Mouse (Mus musculus): ENCODE data around the gene Nnat. TPM values are rescaled to one million over a fixed set of nuclear protein-coding genes. Genes with fewer than 3 reads are reported as not detected.

Gene Nnat
- polyA plus RNA-seq, 2 experiments = 10.5 to 12.8 TPM

DNA sequence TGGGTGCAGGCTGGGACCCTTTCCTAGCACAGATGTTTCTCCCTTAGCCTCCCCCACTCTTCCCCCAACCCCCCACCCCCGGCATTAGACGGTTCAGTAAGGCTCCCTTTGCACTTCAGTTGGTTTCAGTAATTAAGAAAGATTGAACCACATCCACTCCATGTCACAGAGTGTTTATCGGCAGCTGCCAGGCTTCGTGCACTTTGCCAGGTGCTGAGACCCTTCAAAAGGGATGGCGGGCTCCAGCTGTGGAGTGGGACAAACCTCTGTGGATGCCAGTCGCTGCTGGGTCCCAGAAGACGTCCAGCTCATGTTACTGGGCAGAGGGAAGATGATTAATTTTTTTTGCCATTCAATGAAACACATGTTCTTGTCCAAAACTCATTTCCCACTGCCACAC, 41.4 kb upstream of the Nnat start:
- ATAC-seq (ENCODE audit: insufficient read depth) (no peak), DNase-seq (ENCODE audit: low read depth in 3 of 3, low spot score in 3 of 3) (no peak)
- TF ChIP-seq EP300 (IDR thresholded peaks at IDR 0.05; ENCODE audit: low read depth) (no peak), CTCF (IDR thresholded peaks at IDR 0.05; ENCODE audit: low read depth) (no peak)
- no peaks in the 10 kb centered on the region for H3K9me3 ChIP-seq (ENCODE audit: control insufficient read depth, low read length)
- WGBS (ENCODE audit: insufficient replicate concordance) = 61% methylated on average over 7 of the region's 7 CpGs
- no peaks in the 10 kb centered on the region for H3K27me3 ChIP-seq (ENCODE audit: control insufficient read depth, insufficient read depth, low read length)
- no peak overlapping the region for H3K9ac ChIP-seq (replicated peaks)
- H3K27ac ChIP-seq = no peak overlapping the region
- no peaks in the 10 kb centered on the region for H3K36me3 ChIP-seq (replicated peaks; ENCODE audit: control insufficient read depth, insufficient read depth, low read depth)
- no peak overlapping the region for H3K4me2 ChIP-seq (ENCODE audit: low read depth)
- no peaks in the 10 kb centered on the region for H3K4me1 ChIP-seq (replicated peaks; ENCODE audit: control insufficient read depth in 2 of 2, insufficient read depth in 2 of 2, low read length in 1 of 2)
- no peak overlapping the region for H3K4me3 ChIP-seq (ENCODE audit: insufficient read depth in 1 of 2, low read depth in 2 of 2, low read length in 2 of 2)

DNA sequence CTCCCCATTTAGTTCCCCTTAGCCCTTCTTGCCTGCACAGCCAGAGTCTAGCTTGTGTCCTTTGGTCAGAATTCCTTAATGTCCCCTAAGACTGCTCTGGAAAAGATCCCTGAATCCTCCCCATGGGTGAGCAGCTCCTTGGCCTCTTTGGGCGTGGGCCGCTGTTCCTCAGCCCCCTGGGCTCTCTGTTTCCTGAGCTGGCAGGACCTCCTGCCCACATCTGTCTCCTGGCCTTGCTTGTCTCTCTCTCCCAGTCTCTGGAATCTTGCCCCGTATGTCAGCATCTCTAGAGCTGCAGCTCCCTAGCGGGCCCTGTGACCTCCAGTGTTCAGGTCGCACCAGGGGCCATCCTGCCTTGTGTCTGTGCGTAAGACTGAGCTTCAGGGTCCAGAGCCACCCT, 40.4 kb upstream of the Nnat start:
- H3K4me3 ChIP-seq (ENCODE audit: insufficient read depth in 1 of 2, low read depth in 2 of 2, low read length in 2 of 2) = no peak overlapping the region
- H3K27me3 ChIP-seq (ENCODE audit: control insufficient read depth, insufficient read depth, low read length) = no peaks in the 10 kb centered on the region
- H3K9ac ChIP-seq (replicated peaks) = no peak overlapping the region
- ATAC-seq (ENCODE audit: insufficient read depth) = no peak
- DNase-seq (ENCODE audit: low read depth in 3 of 3, low spot score in 3 of 3) = no peak
- no peaks in the 10 kb centered on the region for H3K9me3 ChIP-seq (ENCODE audit: control insufficient read depth, low read length)
- no peak overlapping the region for H3K27ac ChIP-seq
- H3K4me1 ChIP-seq (replicated peaks; ENCODE audit: control insufficient read depth in 2 of 2, insufficient read depth in 2 of 2, low read length in 1 of 2) = no peaks in the 10 kb centered on the region
- H3K36me3 ChIP-seq (replicated peaks; ENCODE audit: control insufficient read depth, insufficient read depth, low read depth) = no peaks in the 10 kb centered on the region
- TF ChIP-seq CTCF (IDR thresholded peaks at IDR 0.05; ENCODE audit: low read depth) = no peak
- TF ChIP-seq EP300 (IDR thresholded peaks at IDR 0.05; ENCODE audit: low read depth) = no peak
- WGBS (ENCODE audit: insufficient replicate concordance) = 55% methylated on average over 6 of the region's 6 CpGs
- H3K4me2 ChIP-seq (ENCODE audit: low read depth) = no peak overlapping the region

DNA sequence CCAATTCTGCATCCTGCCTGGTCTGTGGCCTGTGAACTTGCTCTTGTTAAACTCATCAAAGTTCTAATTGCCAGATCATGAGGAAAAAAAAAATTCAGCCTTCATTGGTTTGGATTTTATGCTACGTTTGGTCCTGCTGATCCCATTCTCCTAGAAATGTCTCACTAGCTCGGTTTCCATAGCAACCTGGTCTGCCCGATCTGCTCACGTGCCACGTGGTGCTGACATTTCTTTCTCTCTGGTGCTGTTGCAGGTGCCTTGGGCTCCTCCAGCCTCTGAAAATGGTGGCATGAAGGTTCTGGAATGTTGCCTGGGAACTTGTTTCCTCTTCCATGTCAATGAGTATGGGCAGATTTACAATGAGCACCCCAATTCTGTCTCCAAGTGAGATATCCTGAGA, 39.4 kb upstream of the Nnat start:
- WGBS (ENCODE audit: insufficient replicate concordance) = 52% methylated on average over 5 of the region's 5 CpGs
- H3K27me3 ChIP-seq (ENCODE audit: control insufficient read depth, insufficient read depth, low read length) = no peaks in the 10 kb centered on the region
- DNase-seq (ENCODE audit: low read depth in 3 of 3, low spot score in 3 of 3) = no peak

DNA sequence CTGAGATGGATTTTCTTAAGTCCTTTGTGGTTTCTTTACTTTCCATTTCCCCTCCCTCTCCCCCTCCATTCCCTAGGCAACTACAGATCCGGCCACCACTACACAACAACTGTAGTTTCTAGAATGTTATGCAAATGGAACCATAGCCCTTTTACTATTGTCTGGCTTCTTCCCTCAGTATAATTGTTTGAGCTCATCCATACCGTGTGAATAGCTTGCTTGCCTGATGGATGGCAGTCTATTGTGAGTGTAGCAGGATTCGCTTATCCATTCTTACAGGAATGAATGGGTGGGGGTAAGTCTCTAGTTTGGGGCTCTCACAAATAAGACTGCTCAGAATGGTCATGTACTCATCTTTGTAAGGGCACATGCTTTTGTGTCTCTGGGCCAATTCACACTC, 37.3 kb upstream of the Nnat start:
- no peaks in the 10 kb centered on the region for H3K36me3 ChIP-seq (replicated peaks; ENCODE audit: control insufficient read depth, insufficient read depth, low read depth)
- no peaks in the 10 kb centered on the region for H3K9me3 ChIP-seq (ENCODE audit: control insufficient read depth, low read length)
- no peak overlapping the region for H3K9ac ChIP-seq (replicated peaks)
- H3K4me2 ChIP-seq (ENCODE audit: low read depth) = no peak overlapping the region
- H3K27ac ChIP-seq = no peak overlapping the region
- H3K4me1 ChIP-seq (replicated peaks; ENCODE audit: control insufficient read depth in 2 of 2, insufficient read depth in 2 of 2, low read length in 1 of 2) = no peaks in the 10 kb centered on the region
- H3K27me3 ChIP-seq (ENCODE audit: control insufficient read depth, insufficient read depth, low read length) = no peaks in the 10 kb centered on the region
- 46% methylated on average over 3 of the region's 3 CpGs for WGBS (ENCODE audit: insufficient replicate concordance)
- no peak for TF ChIP-seq EP300 (IDR thresholded peaks at IDR 0.05; ENCODE audit: low read depth)
- TF ChIP-seq CTCF (IDR thresholded peaks at IDR 0.05; ENCODE audit: low read depth) = no peak
- ATAC-seq (ENCODE audit: insufficient read depth) (no peak), DNase-seq (ENCODE audit: low read depth in 3 of 3, low spot score in 3 of 3) (no peak)
- no peak overlapping the region for H3K4me3 ChIP-seq (ENCODE audit: insufficient read depth in 1 of 2, low read depth in 2 of 2, low read length in 2 of 2)

More for the DNA sequence above, 39.4 kb upstream of the Nnat start:
- Histone ChIP-seq H3K27ac (no peak overlapping the region), H3K4me2 (ENCODE audit: low read depth) (no peak overlapping the region), H3K9me3 (ENCODE audit: control insufficient read depth, low read length) (no peaks in the 10 kb centered on the region), H3K9ac (replicated peaks) (no peak overlapping the region), H3K4me1 (replicated peaks; ENCODE audit: control insufficient read depth in 2 of 2, insufficient read depth in 2 of 2, low read length in 1 of 2) (no peaks in the 10 kb centered on the region), H3K4me3 (ENCODE audit: insufficient read depth in 1 of 2, low read depth in 2 of 2, low read length in 2 of 2) (no peak overlapping the region), H3K36me3 (replicated peaks; ENCODE audit: control insufficient read depth, insufficient read depth, low read depth) (no peaks in the 10 kb centered on the region)
- no peak for ATAC-seq (ENCODE audit: insufficient read depth)
- TF ChIP-seq CTCF (IDR thresholded peaks at IDR 0.05; ENCODE audit: low read depth) = no peak
- TF ChIP-seq EP300 (IDR thresholded peaks at IDR 0.05; ENCODE audit: low read depth) = no peak

DNA sequence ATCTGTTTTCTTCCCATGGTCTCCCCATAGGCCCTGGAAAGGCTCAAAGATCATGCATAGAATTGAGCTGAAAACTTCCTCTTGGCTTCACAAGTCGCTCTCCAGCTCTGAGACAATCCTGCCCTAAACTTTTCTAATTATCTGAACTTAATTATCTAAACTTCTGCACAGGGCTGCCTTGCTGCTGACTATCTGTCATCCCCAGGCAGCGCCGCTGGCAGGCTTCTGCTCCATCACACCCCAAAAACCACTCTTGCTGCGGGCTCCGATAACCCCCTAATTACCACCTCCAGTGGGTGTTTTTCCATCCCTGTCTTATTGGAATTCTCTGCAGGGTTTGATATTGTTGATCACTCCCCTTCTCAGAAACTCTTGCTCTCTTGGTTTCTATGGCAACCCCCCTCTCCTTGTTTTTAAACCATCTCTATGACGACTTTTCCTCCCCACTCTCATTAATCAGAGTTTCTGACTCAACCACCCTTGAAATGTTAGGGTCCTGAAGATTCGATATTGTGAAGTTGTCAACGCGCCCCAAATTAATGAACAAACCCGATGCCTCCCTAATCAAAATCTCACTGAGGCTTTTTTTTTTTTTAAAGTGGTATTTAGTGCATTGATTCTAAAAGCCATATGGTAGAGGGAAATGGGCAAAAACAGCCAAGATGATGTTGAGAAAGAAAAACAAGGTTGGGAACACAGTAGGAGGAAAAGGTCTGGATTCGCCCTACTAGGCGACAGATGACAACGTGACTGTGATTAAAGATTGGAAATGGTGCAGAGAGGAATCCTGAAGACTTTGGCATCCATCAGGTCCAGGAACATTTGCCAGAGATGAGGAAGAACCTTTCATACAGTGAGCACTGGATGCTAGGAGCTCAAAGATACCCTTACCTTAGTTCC, 29.6 kb upstream of the Nnat start:
- ATAC-seq (ENCODE audit: insufficient read depth) (peak; percentile 18; the same call in 1 of the 2 replicates), DNase-seq (ENCODE audit: low read depth in 3 of 3, low spot score in 3 of 3) (no peak)
- no peaks in the 10 kb centered on the region for H3K36me3 ChIP-seq (replicated peaks; ENCODE audit: control insufficient read depth, insufficient read depth, low read depth)
- 0 out of 4 replicates have a peak, but pooled peaks cover 0 to 2% of the 10 kb centered on the region in 2 experiments for H3K4me1 ChIP-seq (replicated peaks; ENCODE audit: control insufficient read depth in 2 of 2, insufficient read depth in 2 of 2, low read length in 1 of 2)
- 56% methylated on average over 13 of the region's 13 CpGs for WGBS (ENCODE audit: insufficient replicate concordance)
- H3K9ac ChIP-seq (replicated peaks) = no peak overlapping the region
- no peak overlapping the region for H3K4me2 ChIP-seq (ENCODE audit: low read depth)
- no peak overlapping the region for H3K4me3 ChIP-seq (ENCODE audit: insufficient read depth in 1 of 2, low read depth in 2 of 2, low read length in 2 of 2)
- H3K27me3 ChIP-seq (ENCODE audit: control insufficient read depth, insufficient read depth, low read length) = peaks cover 3% of the 10 kb centered on the region; the same call in 1 of the 2 replicates
- H3K27ac ChIP-seq = no peak overlapping the region
- TF ChIP-seq CTCF (IDR thresholded peaks at IDR 0.05; ENCODE audit: low read depth) = no peak
- no peak for TF ChIP-seq EP300 (IDR thresholded peaks at IDR 0.05; ENCODE audit: low read depth)
- H3K9me3 ChIP-seq (ENCODE audit: control insufficient read depth, low read length) = no peaks in the 10 kb centered on the region

All from liver, embryonic 14.5 days (tissue).